Mouse (Mus musculus) hindbrain, embryonic 16.5 days (tissue): ENCODE measurements around the gene Gabbr1. TPM values are rescaled to one million over a fixed set of nuclear protein-coding genes. Genes with fewer than 3 reads are reported as not detected.

Experiments used
- ATAC-seq: fragments of 200-750 bp; cut with Nextera tagmentation; 2 replicates; pipeline ENCODE4 v1.8.0; 2017; ENCODE audit warnings: moderate TSS enrichment, moderate library complexity
- H3K27ac ChIP-seq: fragments of 300-500 bp; sonication (generic); 2 replicates; pipeline ENCODE4 v1.5.1; 2014; ENCODE audit warnings: low read depth, mild to moderate bottlenecking, control low read depth, low read length, moderate library complexity
- H3K27me3 ChIP-seq: fragments of 300-500 bp; sonication (generic); replicated peaks from 2 replicates; pipeline ENCODE4 v1.6.1; 2014; ENCODE audit warnings: low read length; ENCODE audit not compliant: control insufficient read depth, insufficient read depth
- H3K36me3 ChIP-seq: fragments of 300-500 bp; sonication (generic); 2 replicates; pipeline ENCODE4 v1.6.1; 2014; ENCODE audit warnings: mild to moderate bottlenecking, low read length, moderate library complexity, mixed read lengths; ENCODE audit not compliant: control insufficient read depth, insufficient read depth
- H3K4me1 ChIP-seq: fragments of 300-500 bp; sonication (generic); 2 replicates; pipeline ENCODE4 v1.6.1; 2014; ENCODE audit warnings: low read depth, low read length; ENCODE audit not compliant: control insufficient read depth, insufficient read depth
- H3K4me2 ChIP-seq: fragments of 300-500 bp; sonication (generic); 2 replicates; pipeline ENCODE4 v1.6.1; 2014; ENCODE audit warnings: mild to moderate bottlenecking, low read length, control low read depth, moderate library complexity
- H3K4me3 ChIP-seq: fragments of 300-500 bp; sonication (generic); 2 replicates; pipeline ENCODE4 v1.5.1; 2014; ENCODE audit warnings: mild to moderate bottlenecking, low read length, control low read depth, moderate library complexity
- H3K9ac ChIP-seq: fragments of 300-500 bp; sonication (generic); 2 replicates; pipeline ENCODE4 v1.6.1; 2014; ENCODE audit warnings: low read depth, mild to moderate bottlenecking, control low read depth, low read length, moderate library complexity
- H3K9me3 ChIP-seq: fragments of 300-500 bp; sonication (generic); 2 replicates; pipeline ENCODE4 v1.6.1; 2014; ENCODE audit warnings: mild to moderate bottlenecking, low read length, moderate library complexity; ENCODE audit not compliant: control insufficient read depth
- WGBS: fragments of 180-500 bp; shearing (Covaris S2); extraction: QIAGEN DNeasy Blood & Tissue Kit; methylation state at CpG from one replicate; pipeline ENCODE4 v1.1.7; 2014; 5-methylcytosine and 5-hydroxymethylcytosine counted together
- polyA plus RNA-seq: library from polyadenylated mRNA; unstranded; fragments of >200 nt; fragmentation: Nextera tagmentation; extraction: Ambion mirVana; gene quantifications from 2 replicates; pipeline ENCODE4 v1.2.1, GENCODE M21; 2015

Gene Gabbr1
- polyA plus RNA-seq, 1 experiment from 2014 or later: 82.9 TPM

DNA sequence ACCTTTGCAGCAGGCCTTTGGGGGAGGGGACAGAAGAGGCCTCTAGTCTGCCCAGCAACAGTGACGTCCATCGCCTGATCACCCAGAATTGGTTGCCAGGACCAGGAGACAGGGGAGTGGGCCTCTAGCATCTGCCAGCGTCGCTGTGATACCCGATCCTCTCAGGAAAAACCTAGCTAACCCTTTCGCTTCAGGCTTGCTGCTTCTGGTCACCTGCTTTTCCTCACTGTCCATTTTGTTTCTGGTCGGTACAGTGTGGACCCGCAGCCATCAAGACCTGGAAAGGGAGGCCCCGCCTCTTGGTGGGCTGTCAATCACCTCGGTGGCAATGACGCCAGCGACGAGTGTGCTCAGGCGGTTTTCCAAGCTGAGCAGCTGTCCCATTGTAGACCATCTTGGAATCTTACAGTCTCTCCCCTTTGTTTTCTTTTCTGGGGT is 17.1 kb upstream of the Gabbr1 start:
- no peaks in the 10 kb centered on the region for H3K27me3 ChIP-seq
- 0% methylated on average over 14 of the region's 14 CpGs for WGBS
- H3K4me1 ChIP-seq: no peaks in the 10 kb centered on the region
- peak overlapping the region; percentile 61 for H3K9ac ChIP-seq
- peak overlapping the region; percentile 43 for H3K4me3 ChIP-seq
- H3K36me3 ChIP-seq: no peaks in the 10 kb centered on the region
- H3K9me3 ChIP-seq: no peaks in the 10 kb centered on the region
- peak overlapping the region; percentile 94 for H3K27ac ChIP-seq
- peak; percentile 99 for ATAC-seq
- H3K4me2 ChIP-seq: peak overlapping the region; percentile 58

DNA sequence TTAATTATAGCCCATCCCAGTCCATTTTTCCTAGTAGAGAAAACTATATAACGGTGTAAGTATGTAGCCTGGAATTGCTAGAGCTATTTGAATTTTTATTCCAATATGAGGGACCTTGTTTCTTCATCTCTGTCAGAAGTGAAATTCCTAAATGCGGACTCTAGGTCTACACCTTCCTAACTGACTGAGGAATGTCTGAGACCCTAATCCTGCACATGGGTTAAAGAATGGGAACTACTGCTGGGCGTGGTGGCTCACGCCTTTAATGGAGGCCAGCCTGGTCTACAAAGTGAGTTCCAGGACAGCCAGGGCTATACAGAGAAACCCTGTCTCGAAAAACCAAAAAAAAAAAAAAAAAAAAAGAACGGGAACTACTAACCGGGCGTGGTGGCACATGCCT is 16.6 kb upstream of the Gabbr1 start:
- H3K4me1 ChIP-seq: no peaks in the 10 kb centered on the region
- peak; percentile 7; the same call in 1 of the 2 replicates for ATAC-seq
- no peaks in the 10 kb centered on the region for H3K36me3 ChIP-seq
- WGBS: 66% methylated on average over 8 of the region's 8 CpGs
- peak overlapping the region; percentile 61 for H3K9ac ChIP-seq
- peak overlapping the region; percentile 43 for H3K4me3 ChIP-seq
- H3K4me2 ChIP-seq: peak overlapping the region; percentile 58
- H3K27me3 ChIP-seq: no peaks in the 10 kb centered on the region
- no peaks in the 10 kb centered on the region for H3K9me3 ChIP-seq
- peak overlapping the region; percentile 94 for H3K27ac ChIP-seq

DNA sequence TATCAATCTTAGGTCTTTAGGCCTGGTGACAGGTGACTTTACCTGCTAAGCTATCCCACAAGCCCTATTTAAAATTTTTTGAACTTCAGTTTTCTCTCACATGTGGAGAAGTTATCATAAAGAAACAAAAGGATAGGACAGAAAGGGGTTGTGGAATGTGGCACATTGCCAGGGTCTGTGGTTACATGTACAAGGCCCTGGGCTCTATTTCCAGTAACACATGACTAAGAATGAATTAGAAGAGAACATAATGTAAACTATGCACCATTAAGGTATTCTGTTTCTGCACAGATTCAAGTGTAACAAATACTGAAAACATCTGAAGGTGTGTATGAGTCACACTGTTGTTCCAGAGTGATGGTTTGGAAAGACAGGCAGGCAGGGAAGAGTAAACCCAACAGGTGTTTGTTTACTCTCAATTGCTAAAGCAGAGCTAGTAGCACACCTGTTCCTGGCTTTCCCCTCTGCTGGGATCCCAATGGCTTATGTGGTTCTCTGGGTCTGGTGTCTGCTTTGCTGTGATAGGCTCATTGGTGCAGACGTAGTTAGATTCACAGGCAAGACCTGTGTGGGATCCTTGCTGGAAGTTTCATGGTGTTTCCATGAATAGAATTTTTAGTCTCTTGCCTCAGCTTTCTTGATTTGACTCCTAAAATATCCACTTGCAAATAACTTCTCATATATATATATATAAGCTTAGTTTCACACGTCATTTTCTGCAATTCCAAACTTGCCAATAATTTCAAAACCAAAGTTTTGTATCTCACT is 6.5 kb upstream of the Gabbr1 start:
- no peaks in the 10 kb centered on the region for H3K36me3 ChIP-seq
- ATAC-seq: no peak
- WGBS: 87% methylated on average over 2 of the region's 2 CpGs
- no peaks in the 10 kb centered on the region for H3K27me3 ChIP-seq
- no peaks in the 10 kb centered on the region for H3K9me3 ChIP-seq
- no peaks in the 10 kb centered on the region for H3K4me1 ChIP-seq
- no peak overlapping the region for H3K27ac ChIP-seq
- no peak overlapping the region for H3K4me3 ChIP-seq
- no peak overlapping the region for H3K9ac ChIP-seq
- no peak overlapping the region for H3K4me2 ChIP-seq

DNA sequence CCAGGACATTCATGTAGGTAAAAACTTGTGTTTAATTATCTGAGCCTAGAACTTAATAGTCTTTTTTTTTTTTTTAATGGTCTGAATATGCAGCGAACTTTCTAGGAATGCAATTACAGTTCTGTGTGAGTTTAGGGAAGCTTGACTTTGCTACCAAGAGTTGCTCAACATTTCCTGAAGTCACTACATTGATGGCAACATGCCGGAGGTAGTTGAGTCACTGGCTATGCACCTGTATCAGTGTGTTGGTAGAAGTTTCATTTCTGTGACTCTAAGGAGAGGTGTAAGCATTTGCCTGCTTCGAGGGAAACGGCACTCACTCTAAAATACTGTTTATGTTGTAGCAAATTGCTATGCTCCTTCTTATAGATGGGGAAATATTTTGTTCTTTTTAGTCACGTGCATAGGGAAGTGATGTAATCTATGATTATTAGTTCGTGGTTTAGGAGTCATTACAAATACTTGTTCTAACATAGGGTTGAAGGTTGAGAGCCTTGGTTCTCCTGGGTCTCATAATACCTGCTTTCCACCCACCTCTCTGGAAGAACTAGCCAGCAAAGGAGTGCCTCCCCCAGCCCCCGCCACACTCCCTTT is 1.0 kb upstream of the Gabbr1 start:
- ATAC-seq: no peak
- WGBS: 73% methylated on average over 7 of the region's 7 CpGs
- H3K9ac ChIP-seq: peak overlapping the region; percentile 90

DNA sequence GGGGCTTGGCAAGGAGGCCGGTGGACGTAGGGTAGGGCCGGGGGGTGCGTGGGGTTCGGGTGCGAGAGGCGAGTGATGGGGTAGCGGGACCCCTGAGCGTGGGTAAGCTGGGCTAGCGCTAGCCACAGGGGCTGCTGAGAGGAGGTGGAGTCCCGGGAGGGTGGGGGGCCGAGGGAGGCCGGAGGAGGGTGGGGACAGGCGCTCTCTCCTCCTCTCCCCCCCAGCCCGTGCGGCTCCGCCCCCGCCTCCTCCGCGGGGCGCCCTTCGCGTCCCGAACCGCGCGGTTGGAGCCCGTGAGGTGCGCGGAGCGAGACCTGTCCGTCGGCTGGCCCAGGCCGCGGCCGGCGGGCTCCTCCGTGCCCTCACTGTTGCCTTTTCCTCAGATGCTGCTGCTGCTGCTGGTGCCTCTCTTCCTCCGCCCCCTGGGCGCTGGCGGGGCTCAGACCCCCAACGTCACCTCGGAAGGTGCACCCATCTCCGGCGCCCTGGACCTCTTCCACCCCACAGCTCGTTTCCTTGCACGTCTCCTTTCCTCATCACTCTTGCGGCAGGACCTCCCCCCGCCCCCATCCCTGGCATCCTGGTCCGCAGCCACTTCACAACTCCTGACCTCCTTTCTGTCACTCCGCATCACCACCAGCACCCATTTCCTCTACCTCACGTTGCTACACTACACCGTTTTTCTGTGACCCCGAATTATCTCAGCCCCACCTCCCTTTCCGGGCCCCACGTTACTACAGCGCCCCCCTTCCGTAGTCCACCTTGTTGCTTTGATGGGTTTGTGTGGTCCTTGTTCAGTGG is 746 bp downstream of the Gabbr1 start:
- peaks cover 31% of the 10 kb centered on the region for H3K4me1 ChIP-seq
- peak overlapping the region; percentile 92 for H3K27ac ChIP-seq
- H3K4me3 ChIP-seq: peak overlapping the region; percentile 68
- WGBS: under 1% methylated on average over 33 of the region's 58 CpGs
- no peaks in the 10 kb centered on the region for H3K9me3 ChIP-seq
- no peaks in the 10 kb centered on the region for H3K36me3 ChIP-seq
- ATAC-seq: peak; percentile 52
- H3K9ac ChIP-seq: peak overlapping the region; percentile 90
- peak overlapping the region; percentile 86 for H3K4me2 ChIP-seq
- H3K27me3 ChIP-seq: no peaks in the 10 kb centered on the region

More for the DNA sequence above, 1.0 kb upstream of the Gabbr1 start:
- Histone ChIP-seq H3K9me3 (no peaks in the 10 kb centered on the region), H3K4me1 (peaks cover 22% of the 10 kb centered on the region), H3K27me3 (no peaks in the 10 kb centered on the region), H3K27ac (peak overlapping the region; percentile 92), H3K4me3 (peak overlapping the region; percentile 68), H3K36me3 (no peaks in the 10 kb centered on the region), H3K4me2 (peak overlapping the region; percentile 86)

DNA sequence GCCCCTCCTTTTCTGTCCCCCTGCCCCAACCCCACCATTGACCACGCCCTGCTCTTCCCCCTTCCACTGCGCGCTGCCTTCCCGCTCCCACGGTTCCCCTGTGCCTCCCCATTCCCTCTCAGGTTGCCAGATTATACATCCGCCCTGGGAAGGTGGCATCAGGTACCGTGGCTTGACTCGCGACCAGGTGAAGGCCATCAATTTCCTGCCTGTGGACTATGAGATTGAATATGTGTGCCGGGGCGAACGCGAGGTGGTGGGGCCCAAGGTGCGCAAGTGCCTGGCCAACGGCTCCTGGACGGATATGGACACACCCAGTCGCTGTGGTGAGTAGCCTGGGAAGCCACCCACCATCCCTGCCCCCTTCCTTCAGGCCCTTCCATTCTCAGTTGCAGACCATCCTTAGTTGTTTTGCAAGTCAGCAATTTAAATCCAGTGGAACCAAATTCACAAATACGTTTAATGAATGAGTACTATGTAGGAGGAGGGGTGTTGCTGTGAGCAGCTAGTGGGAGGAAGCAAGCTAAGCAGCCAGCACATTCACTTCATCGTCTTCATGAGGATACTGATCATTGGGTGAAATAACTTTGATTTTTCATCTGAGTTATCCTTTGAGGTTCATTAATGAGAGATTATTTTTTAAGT is 1.7 kb downstream of the Gabbr1 start:
- peak overlapping the region; percentile 92 for H3K27ac ChIP-seq
- H3K4me2 ChIP-seq: peak overlapping the region; percentile 86
- no peaks in the 10 kb centered on the region for H3K27me3 ChIP-seq
- H3K9me3 ChIP-seq: no peaks in the 10 kb centered on the region
- H3K9ac ChIP-seq: peak overlapping the region; percentile 90
- H3K36me3 ChIP-seq: no peaks in the 10 kb centered on the region
- H3K4me3 ChIP-seq: peak overlapping the region; percentile 68
- H3K4me1 ChIP-seq: peaks cover 41% of the 10 kb centered on the region
- WGBS: 21% methylated on average over 19 of the region's 19 CpGs
- ATAC-seq: no peak

DNA sequence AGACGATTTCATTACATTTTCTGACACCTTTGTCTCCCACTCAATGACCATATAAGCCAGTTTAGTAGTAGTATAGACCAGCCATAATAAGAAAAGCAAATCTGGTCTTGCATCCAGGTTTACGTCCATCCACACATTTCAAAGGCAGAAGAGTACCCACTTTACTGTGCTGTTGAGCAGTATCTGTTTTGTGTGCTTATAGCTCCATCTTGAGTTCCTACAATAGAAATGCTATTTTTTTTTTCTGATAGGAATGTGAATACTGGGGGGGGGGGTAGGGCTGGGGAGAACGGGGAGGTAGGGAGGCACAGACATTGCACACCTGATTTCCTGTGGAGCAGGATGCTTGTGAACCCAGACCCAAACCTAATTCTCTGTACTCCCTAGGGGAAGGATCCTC is 2.2 kb downstream of the Gabbr1 start:
- H3K36me3 ChIP-seq: no peaks in the 10 kb centered on the region
- peak overlapping the region; percentile 68 for H3K4me3 ChIP-seq
- H3K4me1 ChIP-seq: peaks cover 41% of the 10 kb centered on the region
- no peaks in the 10 kb centered on the region for H3K9me3 ChIP-seq
- peak overlapping the region; percentile 86 for H3K4me2 ChIP-seq
- no peak for ATAC-seq
- H3K9ac ChIP-seq: peak overlapping the region; percentile 64
- no peaks in the 10 kb centered on the region for H3K27me3 ChIP-seq
- 23% methylated on average over 3 of the region's 3 CpGs for WGBS
- H3K27ac ChIP-seq: 0 out of 2 replicates have a peak overlapping the region, but pooled peaks have one; percentile 5

DNA sequence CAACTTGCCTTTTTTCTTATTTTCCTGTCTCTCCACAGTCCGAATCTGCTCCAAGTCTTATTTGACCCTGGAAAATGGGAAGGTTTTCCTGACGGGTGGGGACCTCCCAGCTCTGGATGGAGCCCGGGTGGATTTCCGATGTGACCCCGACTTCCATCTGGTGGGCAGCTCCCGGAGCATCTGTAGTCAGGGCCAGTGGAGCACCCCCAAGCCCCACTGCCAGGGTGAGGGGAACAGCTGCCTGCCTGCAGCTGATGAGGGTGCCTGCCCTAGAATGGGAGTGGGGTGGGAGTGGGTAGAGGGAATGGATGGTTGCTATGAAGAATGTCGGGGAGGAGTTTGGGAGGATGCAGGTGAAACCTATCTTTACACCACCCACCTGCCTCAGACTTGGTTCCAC is 2.6 kb downstream of the Gabbr1 start:
- no peak for ATAC-seq
- Histone ChIP-seq H3K27ac (0 out of 2 replicates have a peak overlapping the region, but pooled peaks have one; percentile 5), H3K9me3 (no peaks in the 10 kb centered on the region), H3K4me3 (peak overlapping the region; percentile 68), H3K4me2 (peak overlapping the region; percentile 86), H3K27me3 (no peaks in the 10 kb centered on the region), H3K4me1 (peaks cover 41% of the 10 kb centered on the region), H3K9ac (peak overlapping the region; percentile 64), H3K36me3 (no peaks in the 10 kb centered on the region)
- 54% methylated on average over 7 of the region's 7 CpGs for WGBS
